Mouse (Mus musculus) heart, adult 2 months (tissue): ENCODE data around the gene Adgrl4.

ENCODE experiments used
- CTCF ChIP-seq: fragments of 200-600 bp; IDR thresholded peaks from 2 replicates; pipeline ENCODE4 v1.8.1; 2022; ENCODE audit warnings: antibody characterized with exemption, mild to moderate bottlenecking, moderate library complexity
- EP300 ChIP-seq: fragments of 200-500 bp; IDR thresholded peaks from 2 replicates; pipeline ENCODE4 v1.6.1; 2011; ENCODE audit warnings: low read depth, low read length, control low read depth; ENCODE audit not compliant: insufficient read depth
- POLR2A ChIP-seq: fragments of 200-500 bp; IDR thresholded peaks from 2 replicates; pipeline ENCODE4 v1.6.1; 2011; ENCODE audit warnings: mild to moderate bottlenecking, low read depth, low read length, control low read depth; ENCODE audit not compliant: insufficient read depth

DNA sequence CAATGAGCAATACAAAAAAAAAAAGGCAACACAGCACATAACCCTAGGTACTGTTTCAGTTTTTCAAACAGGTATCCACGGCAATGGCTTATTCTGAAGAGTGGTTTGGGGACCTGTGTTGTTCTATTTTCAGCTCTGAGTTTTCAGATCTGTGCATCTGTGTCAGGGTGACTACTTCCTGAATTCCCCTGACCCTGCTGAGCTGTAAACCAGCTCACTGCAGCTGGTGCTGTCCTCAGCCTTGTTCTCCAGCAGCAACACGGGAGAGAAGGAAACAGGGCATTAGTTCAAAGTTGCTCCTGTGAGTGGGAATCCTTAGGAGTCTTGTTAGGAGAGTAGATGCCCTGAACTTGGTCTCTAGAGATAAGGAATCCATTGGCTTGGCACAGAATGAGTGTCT, 119.4 kb downstream of the Adgrl4 start:
- TF ChIP-seq CTCF: no peak
- no peak for TF ChIP-seq EP300
- TF ChIP-seq POLR2A: no peak
